8 mouse cellular contexts compared by ENCODE assay signal in genomic region chr2:156126992-156127391, GRCm38 (mm10). TPM values are rescaled to one million over a fixed set of nuclear protein-coding genes. Genes with fewer than 3 reads are reported as not detected.
DNase-seq lines count a peak whose midpoint lies in the region; ATAC-seq and TF ChIP-seq lines count a peak whose summit lies in the region.

Gene Gm28036 (minus strand): TSS chr2:156127092.

- ATAC-seq in kidney, embryonic 14.5 days (ENCODE audit: low FRiP score, low TSS enrichment): no peak
- no peak for ATAC-seq in midbrain, embryonic 11.5 days (ENCODE audit: low FRiP score)

- no peak within 1 kb of the TSS for H3K27ac ChIP-seq in kidney, embryonic 14.5 days (ENCODE audit: low read depth, low read length)
- no peak within 1 kb of the TSS for H3K27ac ChIP-seq in hindbrain, embryonic 10.5 days
- no peak within 1 kb of the TSS for H3K27ac ChIP-seq in midbrain, embryonic 11.5 days (ENCODE audit: low read depth, low read length)

- H3K36me3 ChIP-seq in kidney, embryonic 14.5 days (ENCODE audit: control insufficient read depth, insufficient read depth, low read length): peaks cover 24% of the 10 kb centered on the region
- H3K36me3 ChIP-seq in hindbrain, embryonic 10.5 days: peaks cover 76% of the 10 kb centered on the region
- H3K36me3 ChIP-seq in midbrain, embryonic 11.5 days (ENCODE audit: control insufficient read depth, insufficient read depth, low read length): no peaks in the 10 kb centered on the region

- no peak for TF ChIP-seq POLR2A in brain, embryonic 14.5 days (IDR thresholded peaks at IDR 0.05; ENCODE audit: borderline replicate concordance, extremely low read depth, insufficient read depth, insufficient read length, poor library complexity, severe bottlenecking)

- no peaks in the 10 kb centered on the region for H3K4me1 ChIP-seq in kidney, embryonic 14.5 days (ENCODE audit: control insufficient read depth, insufficient read depth, low read length)
- no peaks in the 10 kb centered on the region for H3K4me1 ChIP-seq in hindbrain, embryonic 10.5 days (replicated peaks)
- H3K4me1 ChIP-seq in midbrain, embryonic 11.5 days (ENCODE audit: control insufficient read depth, insufficient read depth, low read length): no peaks in the 10 kb centered on the region

- H3K27me3 ChIP-seq in kidney, embryonic 14.5 days (ENCODE audit: control insufficient read depth, insufficient read depth, low read length): no peaks in the 10 kb centered on the region
- H3K27me3 ChIP-seq in hindbrain, embryonic 10.5 days (ENCODE audit: insufficient read depth, poor library complexity, severe bottlenecking): no peaks in the 10 kb centered on the region
- no peaks in the 10 kb centered on the region for H3K27me3 ChIP-seq in midbrain, embryonic 11.5 days (ENCODE audit: control insufficient read depth, insufficient read depth, low read length)

- H3K9me3 ChIP-seq in kidney, embryonic 14.5 days (ENCODE audit: control insufficient read depth, low read length): no peaks in the 10 kb centered on the region
- no peaks in the 10 kb centered on the region for H3K9me3 ChIP-seq in hindbrain, embryonic 10.5 days
- no peaks in the 10 kb centered on the region for H3K9me3 ChIP-seq in midbrain, embryonic 11.5 days (ENCODE audit: control insufficient read depth, low read length)

- no peak within 1 kb of the TSS for H3K9ac ChIP-seq in kidney, embryonic 14.5 days (ENCODE audit: low read depth, low read length)
- no peak within 1 kb of the TSS for H3K9ac ChIP-seq in midbrain, embryonic 11.5 days (ENCODE audit: low read length)

- no peak within 1 kb of the TSS for H3K4me3 ChIP-seq in kidney, embryonic 14.5 days (ENCODE audit: low read length)
- no peak within 1 kb of the TSS for H3K4me3 ChIP-seq in hindbrain, embryonic 10.5 days
- no peak within 1 kb of the TSS for H3K4me3 ChIP-seq in midbrain, embryonic 11.5 days (ENCODE audit: low read depth, low read length)

- no peak for DNase-seq in kidney, adult 18-20 months
- no peak for DNase-seq in brain, embryonic 14.5 days (ENCODE audit: low read depth)
- DNase-seq in hindbrain, embryonic 10.5 days (ENCODE audit: low spot score): no peak
- no peak for DNase-seq in midbrain, embryonic 11.5 days (ENCODE audit: low spot score, missing footprints)
- no peak for DNase-seq in embryo, embryonic 10 days (ENCODE audit: low spot score)
- no peak for DNase-seq in lung, postnatal 4 days
- DNase-seq in urinary bladder, postnatal 14 days (ENCODE audit: low spot score): no peak

- WGBS in kidney, embryonic 14.5 days: 97% methylated on average over 5 of the region's 5 CpGs
- 96% methylated on average over 5 of the region's 5 CpGs for WGBS in hindbrain, embryonic 10.5 days
- 97% methylated on average over 5 of the region's 5 CpGs for WGBS in midbrain, embryonic 11.5 days

- H3K4me2 ChIP-seq in kidney, embryonic 14.5 days (replicated peaks; ENCODE audit: low read depth, low read length): no peak within 1 kb of the TSS
- H3K4me2 ChIP-seq in midbrain, embryonic 11.5 days: no peak within 1 kb of the TSS

- TF ChIP-seq CTCF in brain, embryonic 14.5 days (IDR thresholded peaks at IDR 0.05; ENCODE audit: borderline replicate concordance, extremely low read depth, insufficient read depth, insufficient read length): no peak

RNA-seq across cellular contexts. Expression of gene Gm28036, which starts in this region (rescaled TPM):
- polyA plus RNA-seq in kidney, embryonic 14.5 days (2014; fragmentation: Nextera tagmentation; extraction: Ambion mirVana): 3.4 and 13.2 TPM in 2 replicates
- 13.2 and 13.9 TPM in 2 replicates for polyA plus RNA-seq in brain, embryonic 14.5 days (2012; rRNA removed)
- 22.5 and 27.2 TPM in 2 replicates for polyA plus RNA-seq in hindbrain, embryonic 10.5 days (2016; fragmentation: Nextera tagmentation; extraction: Ambion mirVana)
- 19.1 and 19.6 TPM in 2 replicates for polyA plus RNA-seq in midbrain, embryonic 11.5 days (2014; fragmentation: Nextera tagmentation; extraction: Ambion mirVana)
